Mouse (Mus musculus) lung, postnatal 0 days (tissue): ENCODE results near the gene 9230112D13Rik. TPM values are rescaled to one million over a fixed set of nuclear protein-coding genes. Genes with fewer than 3 reads are reported as not detected.

Experiments
- ATAC-seq: fragments of 200-750 bp; cut with Nextera tagmentation; 2 replicates; pipeline ENCODE4 v1.8.0; 2017; ENCODE audit warnings: moderate library complexity
- DNase-seq: peaks from one replicate; pipeline ENCODE4 v3.0.0-alpha.2; 2016; ENCODE audit warnings: low spot score
- H3K27ac ChIP-seq: fragments of 300-500 bp; sonication (generic); 2 replicates; pipeline ENCODE4 v1.5.1; 2014; ENCODE audit warnings: antibody characterized with exemption, mild to moderate bottlenecking, low read length, mixed read lengths
- H3K27me3 ChIP-seq: fragments of 300-500 bp; sonication (generic); replicated peaks from 2 replicates; pipeline ENCODE4 v1.6.1; 2014; ENCODE audit warnings: low read length, mixed read lengths; ENCODE audit not compliant: insufficient read depth
- H3K36me3 ChIP-seq: fragments of 300-500 bp; sonication (generic); 2 replicates; pipeline ENCODE4 v1.6.1; 2014; ENCODE audit warnings: low read length, mixed read lengths; ENCODE audit not compliant: insufficient read depth
- H3K4me1 ChIP-seq: fragments of 300-500 bp; sonication (generic); 2 replicates; pipeline ENCODE4 v1.6.1; 2014; ENCODE audit warnings: antibody characterized with exemption, low read depth, low read length, mixed read lengths; ENCODE audit not compliant: insufficient read depth
- H3K4me2 ChIP-seq: fragments of 300-500 bp; sonication (generic); replicated peaks from 2 replicates; pipeline ENCODE4 v1.6.1; 2014; ENCODE audit warnings: low read depth, mild to moderate bottlenecking, low read length, moderate library complexity, mixed read lengths
- H3K4me3 ChIP-seq: fragments of 300-500 bp; sonication (generic); 2 replicates; pipeline ENCODE4 v1.5.1; 2014; ENCODE audit warnings: low read depth, low read length
- H3K9ac ChIP-seq: fragments of 300-500 bp; sonication (generic); replicated peaks from 2 replicates; pipeline ENCODE4 v1.6.1; 2014; ENCODE audit warnings: low read depth, mild to moderate bottlenecking
- H3K9me3 ChIP-seq: fragments of 300-500 bp; sonication (generic); 2 replicates; pipeline ENCODE4 v1.6.1; 2016; ENCODE audit warnings: low read length, mixed read lengths
- CTCF ChIP-seq: IDR thresholded peaks from 2 replicates; pipeline ENCODE4 v1.5.1; 2016; ENCODE audit warnings: antibody characterized with exemption, mild to moderate bottlenecking
- EP300 ChIP-seq: IDR thresholded peaks from 2 replicates; pipeline ENCODE4 v1.6.1; 2016; ENCODE audit warnings: antibody characterized with exemption, mild to moderate bottlenecking, control low read depth
- WGBS: fragments of 180-500 bp; shearing (Covaris S2); extraction: QIAGEN DNeasy Blood & Tissue Kit; methylation state at CpG from one replicate; pipeline ENCODE4 v1.1.7; 2014; 5-methylcytosine and 5-hydroxymethylcytosine counted together
- polyA plus RNA-seq: library from polyadenylated mRNA; unstranded; fragments of >200 nt; fragmentation: Nextera tagmentation; extraction: Ambion mirVana; gene quantifications from 2 replicates; pipeline ENCODE4 v1.2.1, GENCODE M21; 2015

9230112D13Rik gene
- polyA plus RNA-seq, 1 experiment from 2014 or later: not detected

GRCm38 (mm10) chr14:34503759-34504158, 18.8 kb downstream of the 9230112D13Rik start:
- Histone ChIP-seq H3K4me2 (peak overlapping the region; percentile 86; the same call in 1 of the 2 replicates), H3K27ac (no peak overlapping the region), H3K27me3 (no peaks in the 10 kb centered on the region), H3K36me3 (no peaks in the 10 kb centered on the region), H3K4me3 (no peak overlapping the region), H3K4me1 (peaks cover 11% of the 10 kb centered on the region; the same call in 1 of the 2 replicates), H3K9me3 (no peaks in the 10 kb centered on the region), H3K9ac (no peak overlapping the region)
- ATAC-seq: no peak
- WGBS: 43% methylated on average over 6 of the region's 6 CpGs
- peak; percentile 25 for DNase-seq
- TF ChIP-seq CTCF (no peak), EP300 (no peak)

- H3K4me1 ChIP-seq: peaks cover 11% of the 10 kb centered on the region; the same call in 1 of the 2 replicates
Measured at GRCm38 (mm10) chr14:34503325-34503647, 19.3 kb downstream of the 9230112D13Rik start, which contains the start of gene Bmpr1a. Bmpr1a (minus strand) TSS chr14:34503341.

GRCm38 (mm10) chr14:34502475-34503324, 19.9 kb downstream of the 9230112D13Rik start:
- Histone ChIP-seq H3K4me3 (peak overlapping the region; percentile 92), H3K4me1 (peaks cover 11% of the 10 kb centered on the region; the same call in 1 of the 2 replicates), H3K27me3 (no peaks in the 10 kb centered on the region)

More at GRCm38 (mm10) chr14:34503325-34503647, 19.3 kb downstream of the 9230112D13Rik start, which contains the start of gene Bmpr1a:
- ATAC-seq (no peak; the same call in 1 of the 2 replicates), DNase-seq (no peak)
- WGBS: 4% methylated on average over 15 of the region's 15 CpGs
- Histone ChIP-seq H3K9me3 (no peaks in the 10 kb centered on the region), H3K4me3 (peak within 1 kb of the TSS; percentile 92), H3K4me2 (peak within 1 kb of the TSS; percentile 86), H3K36me3 (no peaks in the 10 kb centered on the region), H3K27ac (peak within 1 kb of the TSS; percentile 97), H3K27me3 (no peaks in the 10 kb centered on the region), H3K9ac (peak within 1 kb of the TSS; percentile 95)
- TF ChIP-seq CTCF (no peak), EP300 (0 out of 2 replicates have a peak, but pooled peaks have one; percentile 20)

GRCm38 (mm10) chr14:34501804-34502474, 20.7 kb downstream of the 9230112D13Rik start:
- Histone ChIP-seq H3K4me1 (peaks cover 11% of the 10 kb centered on the region; the same call in 1 of the 2 replicates), H3K4me2 (peak overlapping the region; percentile 86), H3K9ac (peak overlapping the region; percentile 95), H3K27ac (peak overlapping the region; percentile 97), H3K9me3 (no peaks in the 10 kb centered on the region), H3K36me3 (no peaks in the 10 kb centered on the region), H3K27me3 (no peaks in the 10 kb centered on the region), H3K4me3 (peak overlapping the region; percentile 92)
- ATAC-seq: peak; percentile 14
- peak; percentile 65 for DNase-seq
- TF ChIP-seq EP300 (no peak), CTCF (peak; percentile 19; the same call in 1 of the 2 replicates)
- WGBS: under 1% methylated on average over 58 of the region's 77 CpGs

More at GRCm38 (mm10) chr14:34502475-34503324, 19.9 kb downstream of the 9230112D13Rik start:
- ATAC-seq (peak; percentile 93), DNase-seq (peak; percentile 91)
- Histone ChIP-seq H3K9ac (peak overlapping the region; percentile 95), H3K4me2 (peak overlapping the region; percentile 86), H3K9me3 (no peaks in the 10 kb centered on the region), H3K36me3 (no peaks in the 10 kb centered on the region), H3K27ac (peak overlapping the region; percentile 97)
- TF ChIP-seq CTCF (no peak), EP300 (no peak)
- WGBS: under 1% methylated on average over 43 of the region's 115 CpGs

- Histone ChIP-seq H3K36me3 (no peaks in the 10 kb centered on the region), H3K4me2 (peak overlapping the region; percentile 86), H3K4me1 (peaks cover 11% of the 10 kb centered on the region; the same call in 1 of the 2 replicates), H3K4me3 (peak overlapping the region; percentile 92), H3K9me3 (no peaks in the 10 kb centered on the region), H3K27ac (peak overlapping the region; percentile 97), H3K27me3 (no peaks in the 10 kb centered on the region), H3K9ac (peak overlapping the region; percentile 95)
- peak; percentile 23 for DNase-seq
- WGBS: under 1% methylated on average over 16 of the region's 16 CpGs
- no peak for ATAC-seq
- no peak for TF ChIP-seq EP300
- no peak for TF ChIP-seq CTCF
Measured at GRCm38 (mm10) chr14:34501447-34501803, 21.2 kb downstream of the 9230112D13Rik start.

GRCm38 (mm10) chr14:34500309-34500708, 22.3 kb downstream of the 9230112D13Rik start:
- Histone ChIP-seq H3K4me3 (no peak overlapping the region; the same call in 1 of the 2 replicates), H3K27ac (no peak overlapping the region), H3K9ac (no peak overlapping the region), H3K36me3 (no peaks in the 10 kb centered on the region), H3K9me3 (no peaks in the 10 kb centered on the region), H3K4me1 (peaks cover 11% of the 10 kb centered on the region; the same call in 1 of the 2 replicates), H3K27me3 (no peaks in the 10 kb centered on the region), H3K4me2 (peak overlapping the region; percentile 86; the same call in 1 of the 2 replicates)
- ATAC-seq: no peak
- 6% methylated on average over 4 of the region's 4 CpGs for WGBS
- no peak for TF ChIP-seq EP300
- no peak for TF ChIP-seq CTCF
- no peak for DNase-seq
